In genomic region chr2:116399966-116400365, GRCm38 (mm10) we compare ENCODE assay signal across 16 mouse cellular contexts.
"Had no signal": no experiment of that assay in that cellular context is flagged by ENCODE, and none has a peak within 500 bp of the region (broad histone marks: within the 10 kb centered on the region; RNA-seq: fewer than 3 reads in every experiment).

No protein-coding gene starts in this region.

- H3K4me2 ChIP-seq: neural tube, embryonic 13.5 days; neural tube, embryonic 15.5 days; stomach, embryonic 15.5 days had no signal

- H3K9me3 ChIP-seq: neural tube, embryonic 13.5 days; neural tube, embryonic 15.5 days; stomach, embryonic 15.5 days had no signal

- H3K27ac ChIP-seq: neural tube, embryonic 13.5 days; neural tube, embryonic 15.5 days; stomach, embryonic 15.5 days; stomach, postnatal 0 days had no signal

- H3K9ac ChIP-seq: neural tube, embryonic 13.5 days; neural tube, embryonic 15.5 days; stomach, embryonic 15.5 days had no signal

- H3K4me1 ChIP-seq: neural tube, embryonic 13.5 days; neural tube, embryonic 15.5 days; stomach, embryonic 15.5 days had no signal

- H3K4me3 ChIP-seq: neural tube, embryonic 13.5 days; neural tube, embryonic 15.5 days; stomach, embryonic 15.5 days had no signal

- H3K36me3 ChIP-seq: neural tube, embryonic 13.5 days; neural tube, embryonic 15.5 days; stomach, embryonic 15.5 days had no signal

- DNase-seq: retina, postnatal 1 day; right cerebral cortex, adult 18-20 months; right cerebral cortex, postnatal 14 days; right cerebral cortex, postnatal 25 days; right cerebral cortex, postnatal 4 days; spleen, adult 18-20 months; thymus, adult 18-20 months; thymus, adult 2 months; thymus, postnatal 14 days; thymus, postnatal 25 days; thymus, postnatal 36 days; thymus, postnatal 4 days had no signal

- H3K27me3 ChIP-seq: neural tube, embryonic 13.5 days; neural tube, embryonic 15.5 days; stomach, embryonic 15.5 days had no signal
